Mouse (Mus musculus) liver, embryonic 14 days (tissue): ENCODE results near the gene Lat2. TPM values are rescaled to one million over a fixed set of nuclear protein-coding genes. Genes with fewer than 3 reads are reported as not detected.

Experiments
- polyA plus RNA-seq: library from polyadenylated mRNA; depleted of rRNA; stranded (reverse); fragments of >200 nt; gene quantifications from 2 replicates; pipeline ENCODE4 v1.2.3, GENCODE M21; 2012; rRNA removed

Gene Lat2
- polyA plus RNA-seq: 1.1 and 1.6 TPM in 2 replicates

DNA sequence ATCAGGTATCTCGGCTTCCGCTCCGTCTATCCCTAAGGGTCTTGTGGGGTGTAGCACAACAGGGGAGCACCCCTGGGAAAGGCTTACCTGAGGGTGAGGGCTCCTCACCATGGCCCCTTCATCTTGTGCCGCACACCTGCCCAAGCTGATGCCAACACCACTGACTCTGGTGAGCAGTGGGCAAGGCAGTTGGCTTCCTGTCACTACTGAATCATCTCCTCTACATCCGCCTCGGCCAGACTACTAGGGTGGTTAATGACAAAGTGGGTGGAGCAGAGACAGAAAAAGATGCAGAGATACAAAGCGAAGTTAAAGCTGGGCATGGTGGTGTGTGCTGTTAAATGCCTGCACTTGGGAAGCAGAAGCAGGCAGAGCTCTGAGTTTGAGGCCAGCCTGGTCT is at the start of gene Lat2:
Gene Lat2, minus strand, starts transcription at position 224 of the 400 bp plus-strand sequence.

DNA sequence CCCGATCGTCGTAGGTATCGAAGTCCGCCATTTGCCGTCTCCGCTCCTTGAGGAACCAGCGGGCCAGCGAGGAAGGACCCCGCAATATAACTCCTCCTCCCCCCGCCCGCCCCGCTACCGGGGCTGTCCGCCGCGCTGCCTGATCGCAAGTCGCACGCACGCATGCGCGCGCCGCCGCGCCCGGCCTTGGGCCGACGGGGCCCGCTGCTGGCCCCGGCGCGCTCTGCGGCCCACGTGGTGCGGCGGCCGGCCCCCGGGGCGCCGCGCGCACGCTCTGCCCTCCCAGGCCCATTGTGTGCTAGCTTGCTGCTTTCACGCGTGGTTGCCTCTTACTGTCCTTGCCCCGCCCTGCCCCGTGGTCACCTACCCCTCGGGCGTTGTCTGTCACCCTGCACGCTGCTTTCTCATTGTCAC is 24.5 kb upstream of the Lat2 start, which contains the start of gene Eif4h:
Gene Eif4h, minus strand, starts transcription at position 222 of the 414 bp plus-strand sequence.

DNA sequence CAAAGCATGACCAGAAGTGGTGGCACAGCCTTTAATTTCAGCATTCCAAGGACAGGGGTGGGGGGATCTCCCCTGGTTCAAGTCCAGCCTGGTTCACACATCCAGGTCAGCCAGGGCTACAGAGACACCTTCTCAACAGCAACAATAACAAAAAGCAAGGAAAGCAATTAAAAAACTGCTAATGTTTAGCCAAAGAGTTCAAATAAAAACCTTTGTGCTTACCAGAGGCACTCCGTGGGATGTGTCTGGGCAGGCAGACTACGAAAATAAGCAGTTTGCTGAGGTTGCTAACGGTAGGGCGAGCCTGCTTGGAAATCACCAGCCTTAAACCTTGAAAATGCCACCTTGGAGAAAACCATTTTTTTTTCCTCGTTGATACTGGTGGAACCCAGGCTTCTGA is 33.7 kb downstream of the Lat2 start, which contains the start of gene Rfc2:
Gene Rfc2, plus strand, starts transcription at position 221 of the 400 bp plus-strand sequence.

DNA sequence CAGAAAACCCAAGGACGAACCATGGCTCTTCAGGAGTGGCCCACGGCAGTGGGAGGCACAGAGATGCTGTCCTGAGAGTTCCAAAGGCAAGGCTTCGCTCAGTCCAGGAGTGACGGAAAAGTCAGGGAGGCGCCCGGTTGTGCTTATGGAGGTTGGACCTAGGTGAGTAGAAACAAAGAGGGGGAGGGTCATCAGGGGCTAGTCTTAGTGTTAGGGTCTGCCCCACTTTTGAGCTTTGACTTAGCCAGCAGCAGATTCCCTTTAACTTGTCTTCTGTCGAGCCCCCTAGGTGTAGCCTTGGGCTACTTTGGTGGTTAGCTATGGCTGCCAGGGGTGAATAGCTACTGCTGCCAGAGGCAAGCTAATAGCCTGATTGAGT is 54.8 kb downstream of the Lat2 start, which contains the start of gene Syna:
Gene Syna, minus strand, starts transcription at position 101 of the 379 bp plus-strand sequence.

DNA sequence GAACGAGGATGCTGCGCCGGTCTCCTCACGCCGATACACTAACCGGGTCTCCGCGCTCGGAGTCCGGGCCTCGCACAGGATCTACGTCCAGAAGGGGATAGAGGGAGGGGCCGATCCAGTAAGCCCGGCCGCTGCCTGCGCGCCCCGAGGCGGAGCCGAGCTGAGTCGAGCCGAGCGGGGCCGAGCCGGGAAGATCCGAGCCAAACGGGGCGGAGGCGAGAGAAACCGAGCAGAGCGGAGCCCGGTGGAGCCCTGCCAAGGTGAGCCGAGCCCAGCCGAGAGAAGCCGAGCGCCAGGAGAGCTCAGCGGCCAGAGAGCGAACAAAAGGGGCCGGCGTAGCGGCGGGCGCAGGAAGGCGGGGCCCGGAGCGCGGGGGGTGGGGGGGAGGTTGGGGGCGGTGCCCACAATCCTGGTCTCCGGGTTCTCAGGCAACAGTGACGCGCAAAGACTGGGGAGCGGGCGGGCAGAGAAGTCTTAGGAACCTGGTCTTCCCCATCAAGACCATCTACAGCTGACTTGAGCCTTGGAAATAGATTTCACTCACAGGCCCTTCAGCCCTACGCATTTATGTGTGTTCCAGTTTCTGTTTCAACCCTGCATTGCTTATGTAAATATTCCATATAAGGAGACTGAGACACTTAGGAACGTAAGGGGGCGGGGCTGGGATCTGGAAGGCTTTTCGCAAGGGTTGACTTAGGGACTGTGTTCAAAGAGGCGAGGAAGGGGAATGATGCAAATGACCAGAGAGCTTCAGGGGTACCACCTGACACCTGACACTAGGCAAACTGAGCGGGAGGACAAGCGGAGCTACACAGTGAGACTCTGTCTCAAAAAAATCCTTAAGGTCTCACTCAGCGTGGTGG is 62.5 kb downstream of the Lat2 start, which contains the start of gene Clip2:
Gene Clip2, minus strand, starts transcription at position 325 of the 863 bp plus-strand sequence.

Other genes with a start within 250 kb of the Lat2 start
- 7.7 and 7.8 TPM in 2 replicates for gene Gtf2ird1, start 158.3 kb downstream of the Lat2 start, polyA plus RNA-seq
- 1.6 TPM in 2 replicates for gene Clip2, start 62.6 kb downstream of the Lat2 start, polyA plus RNA-seq
- gene Syna, start 54.9 kb downstream of the Lat2 start, polyA plus RNA-seq: not detected in 2 replicates
- 102 and 107 TPM in 2 replicates for gene Rfc2, start 33.7 kb downstream of the Lat2 start, polyA plus RNA-seq
- 94.3 and 116 TPM in 2 replicates for gene Eif4h, start 24.5 kb upstream of the Lat2 start, polyA plus RNA-seq
- 2.0 and 2.1 TPM in 2 replicates for gene Limk1, start 73.6 kb upstream of the Lat2 start, polyA plus RNA-seq
- gene Eln, start 132.3 kb upstream of the Lat2 start, polyA plus RNA-seq: 2.8 and 5.4 TPM in 2 replicates